Mouse (Mus musculus) kidney, embryonic 14.5 days (tissue): ENCODE measurements around the gene Mei1. TPM values are rescaled to one million over a fixed set of nuclear protein-coding genes. Genes with fewer than 3 reads are reported as not detected.
A peak's percentile ranks its signal among the peaks of the same experiment; 100 is the strongest.

Source experiments
- ATAC-seq: fragments of 200-750 bp; cut with Nextera tagmentation; 2 replicates; pipeline ENCODE4 v1.8.0; 2017; ENCODE audit warnings: moderate number of reproducible peaks, mild to moderate bottlenecking, moderate TSS enrichment, moderate library complexity; ENCODE audit not compliant: low FRiP score, low TSS enrichment
- H3K27ac ChIP-seq: fragments of 300-500 bp; sonication (generic); 2 replicates; pipeline ENCODE4 v1.5.1; 2014; ENCODE audit warnings: low read depth, mild to moderate bottlenecking, low read length, moderate library complexity, mixed read lengths
- H3K27me3 ChIP-seq: fragments of 300-500 bp; sonication (generic); 2 replicates; pipeline ENCODE4 v1.6.1; 2014; ENCODE audit warnings: mild to moderate bottlenecking, low read length; ENCODE audit not compliant: control insufficient read depth, insufficient read depth
- H3K36me3 ChIP-seq: fragments of 300-500 bp; sonication (generic); 2 replicates; pipeline ENCODE4 v1.6.1; 2014; ENCODE audit warnings: low read length, mixed read lengths; ENCODE audit not compliant: control insufficient read depth, insufficient read depth
- H3K4me1 ChIP-seq: fragments of 300-500 bp; sonication (generic); 2 replicates; pipeline ENCODE4 v1.6.1; 2014; ENCODE audit warnings: low read length, mixed read lengths; ENCODE audit not compliant: control insufficient read depth, insufficient read depth
- H3K4me2 ChIP-seq: fragments of 300-500 bp; sonication (generic); replicated peaks from 2 replicates; pipeline ENCODE4 v1.6.1; 2014; ENCODE audit warnings: low read depth, mild to moderate bottlenecking, low read length
- H3K4me3 ChIP-seq: fragments of 300-500 bp; sonication (generic); 2 replicates; pipeline ENCODE4 v1.5.1; 2014; ENCODE audit warnings: mild to moderate bottlenecking, low read length
- H3K9ac ChIP-seq: fragments of 300-500 bp; sonication (generic); 2 replicates; pipeline ENCODE4 v1.6.1; 2014; ENCODE audit warnings: low read depth, mild to moderate bottlenecking, low read length, moderate library complexity
- H3K9me3 ChIP-seq: fragments of 300-500 bp; sonication (generic); 2 replicates; pipeline ENCODE4 v1.6.1; 2016; ENCODE audit warnings: low read length; ENCODE audit not compliant: control insufficient read depth
- WGBS: fragments of 180-500 bp; shearing (Covaris S2); extraction: QIAGEN DNeasy Blood & Tissue Kit; methylation state at CpG from one replicate; pipeline ENCODE4 v1.1.7; 2014; 5-methylcytosine and 5-hydroxymethylcytosine counted together
- polyA plus RNA-seq: library from polyadenylated mRNA; unstranded; fragments of >200 nt; fragmentation: Nextera tagmentation; extraction: Ambion mirVana; gene quantifications from 2 replicates; pipeline ENCODE4 v1.2.1, GENCODE M21; 2014

The Mei1 gene
- polyA plus RNA-seq, 1 experiment from 2014 or later: not detected

DNA sequence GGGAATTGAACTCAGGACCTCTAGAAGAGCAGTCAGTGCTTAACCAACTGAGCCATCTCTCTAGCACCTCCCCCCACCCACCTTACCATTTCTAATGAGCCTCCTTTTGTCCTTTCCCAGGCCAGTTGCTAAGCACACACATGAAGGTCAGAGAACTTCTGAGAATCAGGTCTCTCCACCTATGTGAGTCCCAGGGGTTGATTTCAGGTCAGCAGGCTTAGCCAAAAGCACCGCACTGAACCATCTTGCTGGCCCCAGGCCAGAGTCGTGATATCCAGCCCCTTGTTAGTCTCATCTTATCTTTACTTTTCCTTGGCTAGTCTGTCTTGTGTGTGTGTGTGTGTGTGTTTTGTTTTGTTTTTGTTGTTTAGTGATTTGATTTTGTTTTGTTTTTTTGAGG, 75.6 kb downstream of the Mei1 start:
- H3K9me3 ChIP-seq: no peaks in the 10 kb centered on the region
- 35% methylated on average over 2 of the region's 2 CpGs for WGBS
- no peak for ATAC-seq
- no peak overlapping the region for H3K9ac ChIP-seq
- H3K36me3 ChIP-seq: peaks cover 9% of the 10 kb centered on the region; the same call in 1 of the 2 replicates
- H3K4me2 ChIP-seq: no peak overlapping the region
- H3K4me3 ChIP-seq: no peak overlapping the region
- H3K4me1 ChIP-seq: peaks cover 24% of the 10 kb centered on the region
- peak overlapping the region; percentile 88 for H3K27ac ChIP-seq
- H3K27me3 ChIP-seq: no peaks in the 10 kb centered on the region

GRCm38 (mm10) chr15:82145851-82146769, 76.3 kb downstream of the Mei1 start:
- WGBS: 7% methylated on average over 11 of the region's 11 CpGs
- Histone ChIP-seq H3K27ac (peak overlapping the region; percentile 88), H3K9ac (0 out of 2 replicates have a peak overlapping the region, but pooled peaks have one; percentile 25), H3K9me3 (no peaks in the 10 kb centered on the region), H3K27me3 (no peaks in the 10 kb centered on the region), H3K4me1 (peaks cover 24% of the 10 kb centered on the region), H3K4me2 (peak overlapping the region; percentile 40), H3K36me3 (peaks cover 8% of the 10 kb centered on the region), H3K4me3 (peak overlapping the region; percentile 87)
- ATAC-seq: no peak

DNA sequence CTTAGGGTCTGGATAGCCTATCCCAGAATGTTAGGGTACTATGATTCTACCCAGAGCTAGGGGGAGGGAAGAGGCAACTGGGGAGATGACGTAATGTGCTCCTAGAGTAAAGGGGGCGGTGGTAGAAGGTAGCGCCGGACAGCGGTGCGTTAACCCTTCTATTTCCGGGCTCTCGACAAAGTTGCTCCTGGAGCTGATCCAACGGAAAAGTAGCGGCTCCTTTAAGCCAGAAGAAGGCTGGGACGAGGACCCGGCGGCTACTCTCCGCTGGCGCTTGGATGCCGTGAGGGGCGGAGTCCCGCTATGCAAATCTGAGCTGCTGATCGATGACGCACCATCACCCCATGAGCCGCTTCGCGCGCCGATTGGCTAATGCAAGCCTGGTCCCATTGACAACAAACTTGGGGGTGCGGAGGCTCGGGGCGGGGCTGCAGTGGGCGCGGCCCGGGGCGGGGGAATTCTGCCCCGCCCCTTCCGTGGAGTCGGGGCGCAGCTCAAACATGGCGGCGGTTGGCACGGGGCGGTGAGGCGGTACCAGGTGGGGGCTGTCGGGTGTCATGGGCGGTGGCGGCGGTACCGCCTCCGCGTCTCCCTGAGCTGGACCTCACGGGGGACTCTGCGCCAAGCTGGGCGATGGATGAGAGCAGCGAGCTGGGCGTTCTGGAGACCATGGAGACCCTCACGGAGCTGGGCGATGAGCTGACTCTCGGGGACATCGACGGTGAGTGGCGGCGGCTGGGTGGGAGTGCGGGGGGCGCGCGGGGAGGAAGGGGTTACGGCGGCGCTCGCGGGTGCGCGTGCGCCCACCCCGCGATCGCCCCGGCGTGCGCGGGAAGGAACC, 77.2 kb downstream of the Mei1 start, which contains the start of gene Srebf2:
TSS of gene Srebf2 (plus strand) at position 412 of the 841 bp plus-strand sequence.
- peak; percentile 97 for ATAC-seq
- under 1% methylated on average over 77 of the region's 79 CpGs for WGBS
- H3K27me3 ChIP-seq: no peaks in the 10 kb centered on the region
- H3K27ac ChIP-seq: peak within 1 kb of the TSS; percentile 94
- H3K4me1 ChIP-seq: peaks cover 24% of the 10 kb centered on the region
- H3K4me3 ChIP-seq: peak within 1 kb of the TSS; percentile 87
- H3K9me3 ChIP-seq: no peaks in the 10 kb centered on the region
- peak within 1 kb of the TSS; percentile 90 for H3K9ac ChIP-seq
- peaks cover 5% of the 10 kb centered on the region for H3K36me3 ChIP-seq
- peak within 1 kb of the TSS; percentile 84 for H3K4me2 ChIP-seq

DNA sequence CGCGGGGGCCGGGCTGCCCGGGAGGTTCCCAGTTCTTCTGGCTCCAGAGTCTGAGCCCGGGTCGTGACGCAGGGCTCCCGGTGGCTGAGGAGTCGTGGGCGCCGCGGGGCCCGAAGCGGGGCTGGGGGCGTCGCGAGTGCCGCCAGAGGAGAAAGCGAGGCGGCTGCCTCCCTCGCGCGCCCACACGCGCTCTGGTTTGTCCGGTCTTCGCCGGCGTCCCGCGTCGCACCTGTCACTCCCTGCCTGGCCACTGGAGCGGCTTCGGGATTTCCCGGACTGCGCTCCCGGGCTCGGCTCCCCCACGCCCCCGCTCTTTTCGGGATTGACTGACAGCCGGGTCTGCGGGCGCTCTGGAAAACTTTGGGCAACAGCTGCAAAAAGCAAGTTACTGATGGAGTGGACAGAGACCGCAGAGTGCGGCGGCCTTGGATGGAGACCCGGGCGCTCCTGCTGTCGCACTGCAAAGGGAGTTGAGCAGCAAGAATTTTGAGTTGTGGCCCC, 77.9 kb downstream of the Mei1 start:
- Histone ChIP-seq H3K4me3 (peak overlapping the region; percentile 87), H3K4me1 (peaks cover 24% of the 10 kb centered on the region), H3K36me3 (peaks cover 5% of the 10 kb centered on the region), H3K9ac (peak overlapping the region; percentile 90), H3K9me3 (no peaks in the 10 kb centered on the region), H3K4me2 (peak overlapping the region; percentile 84), H3K27ac (peak overlapping the region; percentile 94), H3K27me3 (no peaks in the 10 kb centered on the region)
- WGBS: 1% methylated on average over 33 of the region's 50 CpGs
- ATAC-seq: peak; percentile 24

DNA sequence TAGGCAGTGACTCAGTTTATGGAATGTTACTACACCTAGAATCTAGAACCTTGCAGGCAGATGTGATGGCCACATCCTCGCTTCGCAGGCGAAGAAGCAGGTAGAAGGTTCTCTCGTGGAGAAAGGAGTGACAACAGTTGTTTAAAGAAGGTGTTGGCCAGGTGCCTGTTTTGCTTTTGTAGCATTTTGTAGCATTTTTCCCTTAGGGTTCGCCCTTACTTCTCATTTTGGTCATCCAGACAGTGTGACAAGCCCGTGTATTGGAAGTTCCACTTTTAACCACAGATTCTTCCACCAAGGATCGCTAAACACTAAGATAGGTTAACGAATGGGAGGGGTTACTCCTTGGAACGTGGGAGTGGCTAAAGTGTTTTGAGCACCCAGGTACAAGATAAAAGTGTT, 78.7 kb downstream of the Mei1 start:
- Histone ChIP-seq H3K4me1 (peaks cover 24% of the 10 kb centered on the region), H3K4me2 (peak overlapping the region; percentile 84), H3K9ac (peak overlapping the region; percentile 90), H3K9me3 (no peaks in the 10 kb centered on the region), H3K27ac (no peak overlapping the region), H3K36me3 (peaks cover 5% of the 10 kb centered on the region), H3K27me3 (no peaks in the 10 kb centered on the region), H3K4me3 (peak overlapping the region; percentile 87)
- WGBS: 19% methylated on average over 9 of the region's 9 CpGs
- no peak for ATAC-seq

DNA sequence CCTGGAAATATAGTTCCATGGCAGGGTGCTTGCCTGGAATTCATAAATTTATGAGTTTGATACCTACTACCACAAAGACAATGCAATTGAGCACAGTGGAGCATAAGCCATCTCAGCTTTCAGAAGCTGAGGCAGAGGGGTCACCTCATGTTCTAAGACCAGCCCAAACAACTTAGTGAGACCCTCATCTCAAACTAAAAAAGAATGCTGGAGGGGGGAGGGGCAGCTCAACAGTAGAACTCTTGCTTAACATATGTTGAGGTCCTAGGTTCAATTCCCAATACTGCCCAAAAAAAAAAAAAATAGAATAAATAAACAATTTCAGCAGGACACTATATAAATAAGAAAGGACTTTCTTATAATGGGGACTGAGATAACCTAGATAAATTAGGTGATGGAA, 80.2 kb downstream of the Mei1 start:
- H3K4me1 ChIP-seq: peaks cover 27% of the 10 kb centered on the region
- no peaks in the 10 kb centered on the region for H3K9me3 ChIP-seq
- H3K36me3 ChIP-seq: peaks cover 5% of the 10 kb centered on the region
- no peak overlapping the region for H3K27ac ChIP-seq
- H3K4me2 ChIP-seq: no peak overlapping the region
- no peak overlapping the region for H3K9ac ChIP-seq
- H3K4me3 ChIP-seq: no peak overlapping the region
- no peaks in the 10 kb centered on the region for H3K27me3 ChIP-seq
- ATAC-seq: no peak

GRCm38 (mm10) chr15:82151176-82151575, 81.4 kb downstream of the Mei1 start:
- H3K4me3 ChIP-seq: no peak overlapping the region
- H3K27ac ChIP-seq: no peak overlapping the region
- ATAC-seq: no peak
- peaks cover 5% of the 10 kb centered on the region for H3K36me3 ChIP-seq
- H3K4me1 ChIP-seq: peaks cover 18% of the 10 kb centered on the region
- H3K4me2 ChIP-seq: no peak overlapping the region
- no peaks in the 10 kb centered on the region for H3K27me3 ChIP-seq
- H3K9ac ChIP-seq: no peak overlapping the region
- no peaks in the 10 kb centered on the region for H3K9me3 ChIP-seq
- 93% methylated on average over 4 of the region's 4 CpGs for WGBS

DNA sequence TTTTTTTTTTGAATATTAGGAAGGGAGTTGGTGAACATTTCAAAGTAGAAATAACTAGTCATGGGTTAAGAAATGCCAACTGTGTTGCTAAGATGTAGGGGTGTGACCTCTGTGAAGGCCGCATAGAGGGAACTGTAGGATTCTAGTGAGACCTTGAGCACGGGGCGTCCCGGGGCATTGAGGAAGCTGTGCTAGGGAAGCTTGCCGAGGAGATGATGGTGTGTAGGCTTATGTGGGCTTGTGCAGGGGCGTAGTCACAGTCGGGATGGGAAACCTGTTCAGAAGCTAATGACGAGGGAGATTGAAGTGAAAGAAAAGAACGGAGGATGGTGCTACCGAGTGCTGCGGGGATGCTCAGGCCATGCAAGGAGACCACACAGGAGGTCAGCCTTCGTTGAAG, 82.2 kb downstream of the Mei1 start:
- Histone ChIP-seq H3K9ac (no peak overlapping the region), H3K36me3 (peaks cover 5% of the 10 kb centered on the region), H3K27ac (no peak overlapping the region), H3K4me2 (no peak overlapping the region), H3K4me1 (peaks cover 18% of the 10 kb centered on the region), H3K27me3 (no peaks in the 10 kb centered on the region), H3K9me3 (no peaks in the 10 kb centered on the region), H3K4me3 (no peak overlapping the region)
- ATAC-seq: no peak
- WGBS: 84% methylated on average over 12 of the region's 12 CpGs
